Mouse (Mus musculus): Measurements from ENCODE around the gene Dnajc9. TPM values are rescaled to one million over a fixed set of nuclear protein-coding genes. Genes with fewer than 3 reads are reported as not detected.

Dnajc9 gene
- polyA plus RNA-seq, 1 experiment from 2014 or later = 245 TPM

DNA sequence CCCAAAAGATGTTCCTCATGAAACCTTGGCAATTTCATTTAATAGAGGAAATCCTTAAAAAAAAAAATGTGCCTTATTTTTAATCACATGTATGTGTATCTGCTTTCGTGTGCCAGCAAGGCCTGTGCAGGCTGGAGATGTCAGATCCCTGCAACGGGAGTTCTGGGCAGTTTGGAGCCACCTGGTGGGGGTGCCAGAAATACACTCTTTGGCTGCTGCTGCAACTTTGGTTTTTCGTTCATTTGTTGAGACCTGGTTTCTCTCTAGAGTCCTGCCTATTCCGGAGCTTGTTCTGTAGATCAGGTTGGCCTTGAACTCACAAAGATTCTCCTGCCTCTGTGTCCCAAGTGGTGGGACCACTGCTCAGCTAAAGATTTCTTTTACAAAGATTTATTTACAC, 10.2 kb upstream of the Dnajc9 start:
- no peak overlapping the region for H3K4me3 ChIP-seq (ENCODE audit: low read depth, low read length)
- H3K9me3 ChIP-seq (ENCODE audit: control insufficient read depth, low read length) = no peaks in the 10 kb centered on the region
- 53% methylated on average over 4 of the region's 4 CpGs for WGBS
- H3K27ac ChIP-seq (ENCODE audit: low read depth, low read length) = no peak overlapping the region
- H3K4me2 ChIP-seq (ENCODE audit: low read depth) = no peak overlapping the region
- no peaks in the 10 kb centered on the region for H3K36me3 ChIP-seq (ENCODE audit: control insufficient read depth, insufficient read depth, low read length)
- H3K27me3 ChIP-seq (ENCODE audit: control insufficient read depth, insufficient read depth, low read length) = no peaks in the 10 kb centered on the region
- DNase-seq (ENCODE audit: low spot score) (peak; percentile 24), ATAC-seq (ENCODE audit: insufficient read depth, low FRiP score, low TSS enrichment) (no peak)
- H3K9ac ChIP-seq (ENCODE audit: low read length) = no peak overlapping the region
- H3K4me1 ChIP-seq (ENCODE audit: control insufficient read depth, insufficient read depth, low read length) = no peaks in the 10 kb centered on the region

DNA sequence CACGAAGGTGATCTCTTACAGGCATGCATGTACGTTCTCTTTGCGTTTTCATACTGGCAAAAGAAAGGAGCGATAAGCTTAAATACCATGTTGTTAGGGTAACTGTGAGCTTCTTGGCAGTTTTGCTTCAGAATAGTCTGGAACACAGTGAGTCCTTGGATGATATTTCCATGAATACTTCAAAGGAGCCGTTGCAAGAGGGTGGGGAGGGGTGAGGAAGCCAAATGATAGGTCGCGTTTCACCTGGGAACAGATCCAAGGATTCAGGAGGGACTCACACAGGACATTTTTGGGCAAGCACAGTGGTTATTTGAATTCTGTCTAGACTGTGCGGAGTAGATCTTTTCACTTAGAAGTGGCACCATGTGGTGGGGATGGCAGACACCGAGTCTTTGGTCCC, 8.5 kb upstream of the Dnajc9 start:
- no peak overlapping the region for H3K4me3 ChIP-seq (ENCODE audit: low read depth, low read length)
- 87% methylated on average over 9 of the region's 9 CpGs for WGBS
- no peak for ATAC-seq (ENCODE audit: insufficient read depth, low FRiP score, low TSS enrichment)

DNA sequence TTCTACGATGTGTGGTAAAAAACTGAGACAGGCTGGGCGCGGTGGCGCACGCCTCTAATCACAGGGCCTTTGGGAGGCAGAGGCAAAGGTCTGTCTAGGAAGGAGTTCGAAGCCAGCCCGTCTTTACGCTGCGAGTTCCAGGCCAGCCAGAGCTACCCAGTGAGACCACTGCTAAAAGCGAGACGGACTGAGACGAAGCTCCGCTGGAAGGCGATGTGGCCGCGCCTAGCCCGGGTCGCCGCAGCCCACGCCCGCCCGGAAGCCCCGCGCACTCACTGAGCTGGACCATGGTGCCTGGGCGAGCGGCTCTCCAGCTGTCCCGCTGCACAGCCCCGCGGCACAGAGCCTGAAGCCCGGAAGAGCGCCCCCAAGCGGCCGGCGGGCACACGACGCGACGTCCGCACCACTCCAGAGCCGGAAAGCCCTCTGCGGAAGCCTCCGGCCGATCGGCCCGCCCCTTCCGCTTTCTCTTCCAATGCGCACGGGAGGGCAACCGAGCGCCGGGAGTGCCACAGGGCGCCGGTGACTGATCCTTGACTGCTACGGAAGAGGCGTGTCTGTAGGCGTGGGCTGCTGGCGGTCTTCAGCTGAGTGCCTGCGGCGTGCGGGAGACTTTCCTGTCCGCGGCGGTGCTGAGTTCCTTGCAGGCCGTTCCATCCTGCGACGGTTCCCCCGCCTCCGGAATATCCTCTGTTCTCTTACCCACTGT, 4.6 kb upstream of the Dnajc9 start, which contains the start of gene Mrps16:
Gene Mrps16 (minus strand): TSS at position 430 of the 709 bp plus-strand sequence.
- H3K27me3 ChIP-seq (ENCODE audit: control insufficient read depth, insufficient read depth, low read length) = no peaks in the 10 kb centered on the region
- peak within 1 kb of the TSS; percentile 53 for H3K4me2 ChIP-seq (ENCODE audit: low read depth)
- DNase-seq (ENCODE audit: low spot score) = peak; percentile 98
- H3K9ac ChIP-seq (ENCODE audit: low read length) = peak within 1 kb of the TSS; percentile 86
- H3K4me1 ChIP-seq (ENCODE audit: control insufficient read depth, insufficient read depth, low read length) = 0 out of 2 replicates have a peak, but pooled peaks cover 3% of the 10 kb centered on the region
- peak within 1 kb of the TSS; percentile 75 for H3K27ac ChIP-seq (ENCODE audit: low read depth, low read length)
- no peaks in the 10 kb centered on the region for H3K36me3 ChIP-seq (ENCODE audit: control insufficient read depth, insufficient read depth, low read length)
- under 1% methylated on average over 66 of the region's 68 CpGs for WGBS
- H3K4me3 ChIP-seq (ENCODE audit: low read depth, low read length) = peak within 1 kb of the TSS; percentile 69
- peak; percentile 94 for ATAC-seq (ENCODE audit: insufficient read depth, low FRiP score, low TSS enrichment)
- no peaks in the 10 kb centered on the region for H3K9me3 ChIP-seq (ENCODE audit: control insufficient read depth, low read length)

More for the DNA sequence above, 8.5 kb upstream of the Dnajc9 start:
- no peak for DNase-seq (ENCODE audit: low spot score)
- no peaks in the 10 kb centered on the region for H3K27me3 ChIP-seq (ENCODE audit: control insufficient read depth, insufficient read depth, low read length)
- H3K27ac ChIP-seq (ENCODE audit: low read depth, low read length) = no peak overlapping the region
- no peak overlapping the region for H3K9ac ChIP-seq (ENCODE audit: low read length)
- H3K9me3 ChIP-seq (ENCODE audit: control insufficient read depth, low read length) = no peaks in the 10 kb centered on the region
- no peaks in the 10 kb centered on the region for H3K4me1 ChIP-seq (ENCODE audit: control insufficient read depth, insufficient read depth, low read length)
- H3K36me3 ChIP-seq (ENCODE audit: control insufficient read depth, insufficient read depth, low read length) = no peaks in the 10 kb centered on the region
- H3K4me2 ChIP-seq (ENCODE audit: low read depth) = no peak overlapping the region

DNA sequence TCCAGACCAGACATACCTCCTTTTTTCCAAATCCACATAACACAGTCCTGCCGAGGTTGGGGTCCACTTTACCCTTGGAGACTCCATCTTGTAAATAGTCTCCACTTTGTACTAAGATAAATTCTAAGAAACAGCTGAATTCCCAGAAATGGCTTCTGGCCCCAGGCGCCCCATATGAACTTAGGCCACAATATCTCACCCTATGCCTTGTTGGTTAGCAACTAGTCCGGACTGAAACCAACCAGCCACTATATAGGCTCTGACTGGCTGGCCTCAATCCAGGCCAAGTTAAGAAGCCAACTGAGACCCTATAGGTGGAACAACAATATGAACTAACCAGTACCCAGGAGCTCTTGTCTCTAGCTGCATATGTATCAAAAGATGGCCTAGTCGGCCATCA, 3.6 kb upstream of the Dnajc9 start:
- Histone ChIP-seq H3K27me3 (ENCODE audit: control insufficient read depth, insufficient read depth, low read length) (no peaks in the 10 kb centered on the region), H3K4me3 (ENCODE audit: low read depth, low read length) (peak overlapping the region; percentile 6; the same call in 1 of the 2 replicates), H3K36me3 (ENCODE audit: control insufficient read depth, insufficient read depth, low read length) (no peaks in the 10 kb centered on the region), H3K4me2 (ENCODE audit: low read depth) (no peak overlapping the region), H3K9ac (ENCODE audit: low read length) (no peak overlapping the region), H3K27ac (ENCODE audit: low read depth, low read length) (no peak overlapping the region), H3K9me3 (ENCODE audit: control insufficient read depth, low read length) (no peaks in the 10 kb centered on the region), H3K4me1 (ENCODE audit: control insufficient read depth, insufficient read depth, low read length) (peaks cover 8% of the 10 kb centered on the region)
- no peak for ATAC-seq (ENCODE audit: insufficient read depth, low FRiP score, low TSS enrichment)
- no peak for DNase-seq (ENCODE audit: low spot score)
- 90% methylated on average over 3 of the region's 4 CpGs for WGBS

DNA sequence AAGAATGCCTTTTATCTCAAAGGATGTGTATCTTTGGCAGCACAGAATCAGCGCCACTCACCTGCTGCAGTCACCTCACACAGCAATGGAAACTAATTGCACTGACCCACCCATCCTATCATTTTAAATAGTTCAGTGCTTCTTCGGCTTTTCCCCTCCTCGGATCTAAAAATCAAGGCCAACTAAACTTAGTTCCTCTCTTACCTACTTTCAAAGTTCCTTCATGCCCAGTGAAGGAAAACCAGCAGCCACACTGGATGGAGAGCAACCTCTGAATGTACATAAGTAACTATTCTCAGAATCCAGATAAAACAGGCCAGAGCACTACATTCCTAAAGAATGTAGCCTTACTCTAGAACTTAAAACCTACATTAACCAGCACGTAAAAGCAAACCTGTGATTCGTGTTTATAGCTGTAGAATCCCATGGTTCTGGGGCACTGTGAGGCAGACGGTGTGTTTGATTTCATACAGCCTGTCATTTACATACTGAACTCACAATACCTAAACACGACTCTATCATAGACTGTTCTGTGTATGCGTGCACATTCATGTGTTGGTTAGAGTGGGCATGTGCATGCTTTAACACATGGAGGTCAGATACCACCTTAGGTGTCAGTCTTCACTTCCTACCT, 853 bp upstream of the Dnajc9 start:
- ATAC-seq (ENCODE audit: insufficient read depth, low FRiP score, low TSS enrichment) (no peak), DNase-seq (ENCODE audit: low spot score) (no peak)
- Histone ChIP-seq H3K27ac (ENCODE audit: low read depth, low read length) (no peak overlapping the region), H3K4me3 (ENCODE audit: low read depth, low read length) (peak overlapping the region; percentile 64), H3K9me3 (ENCODE audit: control insufficient read depth, low read length) (no peaks in the 10 kb centered on the region), H3K36me3 (ENCODE audit: control insufficient read depth, insufficient read depth, low read length) (peaks cover 2% of the 10 kb centered on the region; the same call in 1 of the 2 replicates), H3K27me3 (ENCODE audit: control insufficient read depth, insufficient read depth, low read length) (no peaks in the 10 kb centered on the region), H3K9ac (ENCODE audit: low read length) (peak overlapping the region; percentile 42), H3K4me1 (ENCODE audit: control insufficient read depth, insufficient read depth, low read length) (peaks cover 15% of the 10 kb centered on the region), H3K4me2 (ENCODE audit: low read depth) (peak overlapping the region; percentile 54)
- 86% methylated on average over 8 of the region's 8 CpGs for WGBS

DNA sequence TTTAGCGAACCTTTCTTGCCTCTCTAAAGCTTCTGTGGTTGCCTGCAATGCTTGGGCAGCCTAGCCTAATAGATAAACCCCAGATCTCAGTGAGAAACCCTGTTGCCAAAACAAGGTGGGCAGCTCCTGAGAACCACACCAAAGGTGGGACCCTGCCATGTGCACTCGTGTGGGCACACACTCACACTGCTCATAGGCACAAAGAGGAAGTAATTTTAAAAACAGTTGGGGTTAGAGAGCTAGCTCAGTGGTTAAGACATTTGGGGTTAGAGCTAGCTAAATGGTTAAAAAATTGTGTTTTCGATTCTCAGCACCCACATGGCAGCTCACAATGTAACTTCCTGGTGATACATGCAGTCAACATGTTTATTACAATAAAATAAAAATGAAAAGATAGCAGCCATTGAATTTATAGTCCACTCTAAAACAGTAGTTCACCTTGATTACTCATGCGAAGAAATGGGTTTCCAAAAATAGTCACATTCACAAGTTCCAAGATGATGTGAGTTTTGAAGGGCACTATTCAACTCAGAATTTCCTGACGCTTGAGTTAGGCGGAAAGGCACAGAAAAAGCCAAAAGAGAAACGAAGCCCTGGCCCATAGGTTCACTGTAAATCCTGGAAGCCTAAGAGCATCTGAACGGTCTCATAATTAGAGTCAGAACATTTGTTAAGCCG, 8.8 kb downstream of the Dnajc9 start:
- H3K36me3 ChIP-seq (ENCODE audit: control insufficient read depth, insufficient read depth, low read length) = no peaks in the 10 kb centered on the region; the same call in 1 of the 2 replicates
- WGBS = 90% methylated on average over 9 of the region's 9 CpGs
- ATAC-seq (ENCODE audit: insufficient read depth, low FRiP score, low TSS enrichment) (no peak), DNase-seq (ENCODE audit: low spot score) (no peak)
- H3K9ac ChIP-seq (ENCODE audit: low read length) = no peak overlapping the region
- no peak overlapping the region for H3K4me3 ChIP-seq (ENCODE audit: low read depth, low read length)
- no peak overlapping the region for H3K27ac ChIP-seq (ENCODE audit: low read depth, low read length)
- H3K4me2 ChIP-seq (ENCODE audit: low read depth) = no peak overlapping the region
- H3K4me1 ChIP-seq (ENCODE audit: control insufficient read depth, insufficient read depth, low read length) = no peaks in the 10 kb centered on the region
- H3K27me3 ChIP-seq (ENCODE audit: control insufficient read depth, insufficient read depth, low read length) = no peaks in the 10 kb centered on the region
- H3K9me3 ChIP-seq (ENCODE audit: control insufficient read depth, low read length) = no peaks in the 10 kb centered on the region

DNA sequence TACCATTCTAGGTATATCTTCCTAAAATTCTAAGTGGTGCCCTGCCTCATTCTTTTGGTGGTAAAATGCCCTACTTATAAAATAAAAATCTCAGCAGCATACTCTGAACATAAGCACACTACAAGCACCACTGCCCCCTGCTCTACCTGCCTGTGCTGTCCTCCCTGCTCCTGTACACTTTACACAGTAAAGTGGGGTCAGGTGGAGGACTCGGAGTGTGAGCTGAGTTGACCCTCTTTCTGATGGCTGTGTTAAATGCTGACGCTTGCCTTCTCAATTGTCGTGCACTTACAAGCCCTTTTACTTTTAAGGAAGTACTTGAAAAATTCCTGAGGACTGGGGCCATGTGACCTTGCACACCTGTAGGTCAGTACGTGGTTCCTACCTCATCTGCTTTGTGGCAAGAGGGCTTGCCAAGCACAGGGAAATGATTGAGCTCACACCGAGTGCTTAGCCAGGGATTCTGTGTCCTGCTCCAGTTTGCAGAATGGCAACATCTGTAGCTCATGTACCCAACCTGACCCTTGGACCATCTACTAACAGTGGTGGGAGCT, 9.5 kb downstream of the Dnajc9 start:
- 88% methylated on average over 5 of the region's 5 CpGs for WGBS
- Histone ChIP-seq H3K36me3 (ENCODE audit: control insufficient read depth, insufficient read depth, low read length) (no peaks in the 10 kb centered on the region; the same call in 1 of the 2 replicates), H3K9ac (ENCODE audit: low read length) (no peak overlapping the region), H3K4me3 (ENCODE audit: low read depth, low read length) (no peak overlapping the region), H3K4me1 (ENCODE audit: control insufficient read depth, insufficient read depth, low read length) (no peaks in the 10 kb centered on the region), H3K9me3 (ENCODE audit: control insufficient read depth, low read length) (no peaks in the 10 kb centered on the region), H3K27ac (ENCODE audit: low read depth, low read length) (no peak overlapping the region), H3K4me2 (ENCODE audit: low read depth) (no peak overlapping the region), H3K27me3 (ENCODE audit: control insufficient read depth, insufficient read depth, low read length) (no peaks in the 10 kb centered on the region)
- DNase-seq (ENCODE audit: low spot score) (no peak), ATAC-seq (ENCODE audit: insufficient read depth, low FRiP score, low TSS enrichment) (no peak)

DNA sequence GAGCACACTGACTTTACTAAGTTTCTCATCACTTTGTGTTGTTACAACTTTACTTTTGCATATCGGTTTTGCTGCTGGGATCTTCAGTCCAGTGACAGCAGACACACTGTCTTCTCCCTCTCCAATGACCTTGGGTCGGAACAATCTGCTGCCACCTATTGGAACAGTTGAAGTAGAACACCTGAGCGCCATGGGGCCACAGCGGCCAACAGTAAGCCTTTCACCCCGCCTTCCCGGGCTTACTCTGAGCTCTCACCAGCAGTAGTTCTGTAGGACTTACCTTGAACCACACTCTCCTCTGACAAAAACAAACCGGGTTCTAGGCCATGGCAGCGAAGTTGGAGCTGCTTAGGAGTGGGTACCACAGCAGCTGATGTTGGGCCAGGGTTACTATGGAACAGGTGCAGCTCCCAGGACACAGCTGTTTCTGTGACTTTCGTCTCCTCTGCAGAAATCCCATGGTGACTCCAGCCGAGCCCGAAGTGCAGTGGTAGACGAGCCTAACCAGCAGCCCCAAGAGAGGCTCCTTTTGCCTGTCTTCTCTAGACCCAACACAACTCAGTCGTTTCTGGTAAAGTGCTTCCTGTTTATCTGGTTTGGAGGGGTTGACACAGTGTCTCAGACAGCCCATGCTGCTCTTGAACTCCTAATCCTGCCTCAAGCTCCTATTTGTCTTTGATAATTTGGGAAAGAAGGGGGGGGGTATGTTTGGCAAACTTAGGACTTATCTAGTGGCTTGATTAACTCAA, 10.2 kb downstream of the Dnajc9 start:
- Histone ChIP-seq H3K4me1 (ENCODE audit: control insufficient read depth, insufficient read depth, low read length) (no peaks in the 10 kb centered on the region), H3K4me2 (ENCODE audit: low read depth) (no peak overlapping the region), H3K36me3 (ENCODE audit: control insufficient read depth, insufficient read depth, low read length) (no peaks in the 10 kb centered on the region), H3K9me3 (ENCODE audit: control insufficient read depth, low read length) (no peaks in the 10 kb centered on the region), H3K9ac (ENCODE audit: low read length) (no peak overlapping the region), H3K27ac (ENCODE audit: low read depth, low read length) (no peak overlapping the region), H3K4me3 (ENCODE audit: low read depth, low read length) (no peak overlapping the region), H3K27me3 (ENCODE audit: control insufficient read depth, insufficient read depth, low read length) (no peaks in the 10 kb centered on the region)
- WGBS = 39% methylated on average over 13 of the region's 13 CpGs
- ATAC-seq (ENCODE audit: insufficient read depth, low FRiP score, low TSS enrichment) = no peak
- peak; percentile 42 for DNase-seq (ENCODE audit: low spot score)

All from neural tube, embryonic 11.5 days (tissue).